Mouse (Mus musculus): ENCODE measurements around the gene Dbh.
A peak's percentile ranks its signal among the peaks of the same experiment; 100 is the strongest.

The Dbh gene

GRCm38 (mm10) chr2:27163851-27164250 is 1.2 kb upstream of the Dbh start:
- no peak for DNase-seq (ENCODE audit: low read depth)

DNA sequence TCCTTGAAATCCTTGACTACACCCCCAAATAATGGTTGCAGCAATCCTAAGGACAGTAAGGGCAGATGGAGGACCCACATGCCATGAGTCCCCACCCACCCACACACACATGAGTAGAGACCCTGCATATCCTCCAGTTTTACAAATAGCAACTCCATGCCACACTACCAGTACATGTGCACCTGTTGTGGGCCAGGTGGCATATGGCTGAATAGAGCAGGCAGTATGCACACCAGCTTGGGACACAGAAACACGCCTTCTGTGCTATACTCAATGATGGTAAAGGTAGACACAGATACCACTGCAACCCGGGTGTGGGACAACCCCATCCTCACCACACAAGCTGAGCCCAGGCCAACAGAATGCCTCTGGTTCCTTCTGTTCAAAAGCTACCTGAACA is 1.0 kb downstream of the Dbh start:
- DNase-seq (ENCODE audit: low read depth) = no peak

DNA sequence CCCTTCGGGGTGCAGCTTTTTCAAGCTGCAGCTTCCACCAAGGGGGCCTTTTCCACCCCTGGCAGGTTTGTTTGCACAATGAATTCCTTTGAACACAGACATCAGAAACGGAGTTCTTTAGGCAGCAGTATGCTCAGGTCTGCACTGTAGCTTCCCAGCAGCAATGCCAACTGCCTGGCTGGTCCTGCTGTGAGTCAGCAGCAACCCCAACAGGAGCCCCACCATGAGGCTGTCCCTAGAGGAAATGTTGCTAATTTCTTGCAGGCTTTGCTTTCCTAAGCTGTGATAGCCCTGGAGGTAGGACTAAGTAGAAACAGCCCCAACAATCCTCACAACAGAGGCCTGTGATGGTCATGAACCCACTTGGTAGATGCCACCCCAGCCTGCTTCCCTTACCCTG is 2.0 kb downstream of the Dbh start:
- no peak for DNase-seq (ENCODE audit: low read depth)

GRCm38 (mm10) chr2:27174242-27174641 is 9.2 kb downstream of the Dbh start:
- DNase-seq (ENCODE audit: low read depth) = no peak

GRCm38 (mm10) chr2:27175696-27176267 is 10.7 kb downstream of the Dbh start:
- DNase-seq (ENCODE audit: low read depth) = no peak

- DNase-seq (ENCODE audit: low read depth) = no peak
These were observed 14.1 kb downstream of the Dbh start for GRCm38 (mm10) chr2:27179101-27179500.

DNA sequence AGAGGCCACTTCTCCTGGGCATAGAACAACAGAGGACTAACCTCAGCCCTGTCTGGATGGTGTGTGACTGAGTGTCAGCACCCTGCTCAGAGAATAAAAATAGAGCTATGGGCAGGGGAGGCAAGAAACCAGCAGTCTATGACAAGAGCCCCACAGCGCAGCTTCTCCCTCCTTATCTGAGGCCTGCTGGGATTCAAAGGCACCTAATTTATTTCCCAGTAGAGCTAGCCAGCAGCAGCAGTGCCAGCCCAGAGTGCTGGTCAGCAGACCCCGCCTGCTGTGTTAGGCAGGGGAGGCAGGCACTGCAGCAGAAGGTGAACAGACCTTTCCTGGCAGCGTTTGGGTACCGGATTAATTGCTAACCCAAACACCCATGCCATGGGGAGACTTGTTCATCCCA is 16.9 kb downstream of the Dbh start:
- DNase-seq (ENCODE audit: low read depth) = no peak

- no peak for DNase-seq (ENCODE audit: low read depth)
These were observed 18.7 kb downstream of the Dbh start for GRCm38 (mm10) chr2:27183734-27184133.

DNA sequence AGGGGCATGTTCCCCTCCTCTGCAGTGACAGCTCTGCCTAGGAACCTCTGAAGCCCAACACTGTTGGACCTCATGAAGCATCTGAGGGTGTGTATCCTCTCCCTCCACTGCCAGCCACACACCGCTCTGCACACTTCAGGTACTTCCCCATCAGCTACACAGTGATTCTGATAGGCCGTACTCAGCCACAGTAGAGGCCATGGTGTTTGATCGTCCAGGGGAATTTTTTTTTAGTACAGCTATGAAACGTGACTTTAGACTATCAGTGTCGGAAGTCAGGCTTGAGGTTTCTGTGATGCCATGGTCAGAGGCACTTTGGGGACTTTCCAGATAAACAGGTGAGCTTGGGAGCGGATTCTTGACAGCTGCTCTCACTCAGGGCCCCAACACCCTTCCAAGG is 22.5 kb downstream of the Dbh start:
- DNase-seq (ENCODE audit: low read depth) = no peak

GRCm38 (mm10) chr2:27189994-27190393 is 25.0 kb downstream of the Dbh start:
- DNase-seq (ENCODE audit: low read depth) = no peak

GRCm38 (mm10) chr2:27198551-27199246 is 33.7 kb downstream of the Dbh start:
- peak; percentile 2 for DNase-seq (ENCODE audit: low read depth)

- DNase-seq (ENCODE audit: low read depth) = no peak
These were observed 35.6 kb downstream of the Dbh start for GRCm38 (mm10) chr2:27200586-27200985.

- DNase-seq (ENCODE audit: low read depth) = no peak
These were observed 40.6 kb downstream of the Dbh start for GRCm38 (mm10) chr2:27205666-27206065.

- DNase-seq (ENCODE audit: low read depth) = no peak
These were observed 41.2 kb downstream of the Dbh start for GRCm38 (mm10) chr2:27206128-27206797.

GRCm38 (mm10) chr2:27207126-27207525 is 42.1 kb downstream of the Dbh start:
- DNase-seq (ENCODE audit: low read depth) = no peak

- DNase-seq (ENCODE audit: low read depth) = no peak
These were observed 44.3 kb downstream of the Dbh start for GRCm38 (mm10) chr2:27209370-27209769.

DNA sequence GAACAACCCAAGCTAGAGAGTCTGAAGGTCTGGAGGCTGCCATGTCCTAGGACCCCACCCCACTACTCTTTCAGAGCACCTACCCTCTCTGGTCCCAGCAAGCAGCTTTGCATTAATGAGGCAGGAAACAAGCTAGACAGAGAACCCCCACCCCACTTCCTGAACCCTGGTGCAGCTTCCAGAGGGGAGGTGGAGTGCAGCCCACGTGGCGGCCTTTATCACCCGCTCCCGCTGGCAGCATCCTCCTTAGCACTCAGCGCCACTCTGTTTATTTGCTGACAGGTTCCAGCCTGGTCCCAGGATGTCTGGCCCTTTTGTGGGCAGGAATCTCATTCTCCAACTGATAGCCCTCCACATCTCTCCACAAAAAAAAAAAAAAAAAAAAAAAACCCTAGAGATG is 44.8 kb downstream of the Dbh start:
- DNase-seq (ENCODE audit: low read depth) = no peak

DNA sequence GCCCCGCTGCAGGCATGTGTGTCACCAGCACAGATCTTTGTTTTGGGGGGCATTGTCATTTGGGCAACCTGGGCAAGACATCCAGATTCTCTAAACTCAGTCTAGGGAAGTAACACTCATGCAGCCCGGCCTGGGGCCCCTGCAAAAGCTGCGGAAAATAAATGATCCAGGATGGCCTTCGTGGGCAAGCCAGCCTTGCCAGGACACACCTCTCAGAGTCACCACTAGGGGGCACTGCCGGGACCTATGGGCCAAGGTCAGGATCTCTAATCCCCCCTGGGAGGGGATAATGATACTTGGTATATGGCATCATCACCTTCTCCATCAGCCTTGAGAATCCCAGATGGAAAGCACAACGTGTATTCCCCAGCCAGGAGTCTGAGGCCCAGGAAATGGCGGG is 45.2 kb downstream of the Dbh start:
- peak; percentile 40 for DNase-seq (ENCODE audit: low read depth)

DNA sequence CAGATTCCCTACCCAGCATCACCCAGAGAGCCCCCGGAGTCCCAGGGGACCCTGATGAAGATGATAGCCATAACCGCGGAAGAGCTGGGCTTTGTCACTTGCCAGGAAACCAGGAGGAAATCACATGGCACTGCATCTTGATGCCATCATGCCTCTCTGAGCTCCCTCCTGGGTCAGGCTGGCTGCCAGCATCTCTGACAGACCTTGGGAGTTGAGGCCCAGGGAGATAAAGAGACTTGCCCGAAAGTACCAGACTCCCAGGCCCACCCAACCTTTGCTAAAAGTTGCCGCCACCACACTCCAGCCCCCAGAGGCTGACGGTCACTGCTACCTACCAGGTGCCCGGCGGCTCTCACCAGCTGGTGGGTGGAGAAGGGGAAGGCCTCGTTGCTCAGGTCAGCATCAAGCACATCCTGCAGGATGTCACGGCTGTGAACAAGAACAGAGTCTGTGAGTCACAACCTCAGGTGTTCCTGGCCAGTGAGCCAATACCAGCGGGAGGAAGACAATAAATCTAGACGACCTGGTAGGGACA is 45.7 kb downstream of the Dbh start:
- peak; percentile 18 for DNase-seq (ENCODE audit: low read depth)

DNA sequence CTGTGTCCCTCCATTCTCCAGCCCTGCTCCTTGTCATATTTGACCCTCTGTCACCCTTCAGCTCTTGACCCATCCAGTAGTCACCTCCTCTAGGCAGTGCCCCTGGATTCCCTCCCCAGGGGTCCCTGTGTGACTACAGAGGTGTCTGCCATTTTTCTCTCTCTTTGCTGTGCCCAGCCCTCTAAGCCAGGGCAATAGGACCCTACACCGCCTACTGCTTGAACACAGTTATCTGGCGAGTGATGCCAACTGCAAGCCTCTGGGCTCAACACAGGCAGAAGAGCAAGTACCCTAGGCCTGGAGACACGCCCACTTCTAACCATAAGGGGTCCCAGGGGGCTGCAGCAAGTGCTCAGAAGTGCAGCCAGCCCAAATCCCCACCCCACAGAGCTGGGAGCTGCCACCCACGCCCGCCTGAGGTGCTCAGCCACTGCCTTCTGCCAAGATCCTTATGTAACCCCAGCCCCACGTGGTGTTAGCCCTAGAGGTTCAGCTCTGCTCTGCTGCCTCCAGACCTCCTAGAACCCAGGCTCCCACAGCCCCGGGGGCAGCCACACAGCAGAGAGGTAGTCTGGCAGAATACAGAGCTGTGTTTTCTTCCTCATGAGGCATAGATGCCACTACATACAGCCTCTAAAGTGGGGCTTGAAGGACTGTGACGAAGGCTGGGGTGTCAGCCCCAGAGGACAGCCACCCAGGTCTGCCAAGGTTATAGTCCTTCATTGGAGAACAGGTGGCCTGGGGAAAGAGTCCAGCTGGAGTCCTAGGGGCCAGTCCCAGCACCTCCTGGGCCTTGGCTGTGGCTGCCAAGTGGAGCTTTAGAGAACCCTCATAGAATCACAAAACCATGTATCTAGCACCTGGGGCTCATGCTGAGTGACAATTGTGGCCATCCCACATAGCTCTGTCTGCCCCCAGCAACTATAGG is 47.2 kb downstream of the Dbh start:
- DNase-seq (ENCODE audit: low read depth) = no peak

- no peak for DNase-seq (ENCODE audit: low read depth)
These were observed 50.5 kb downstream of the Dbh start for GRCm38 (mm10) chr2:27215537-27215936.

GRCm38 (mm10) chr2:27218121-27218544 is 53.1 kb downstream of the Dbh start:
- peak; percentile 4 for DNase-seq (ENCODE audit: low read depth)

All from 416B (cell line).